ENCODE assay signal across 8 mouse cellular contexts in genomic region chr5:24303199-24303598, GRCm38 (mm10). TPM values are rescaled to one million over a fixed set of nuclear protein-coding genes. Genes with fewer than 3 reads are reported as not detected.
DNase-seq lines count a peak whose midpoint lies in the region; ATAC-seq lines count a peak whose summit lies in the region.

No protein-coding gene starts in this region.

- no peaks in the 10 kb centered on the region for H3K9me3 ChIP-seq in liver, embryonic 12.5 days (replicated peaks)
- H3K9me3 ChIP-seq in midbrain, embryonic 13.5 days, result no peaks in the 10 kb centered on the region

- no peak overlapping the region for H3K4me2 ChIP-seq in liver, embryonic 12.5 days
- H3K4me2 ChIP-seq in midbrain, embryonic 13.5 days (replicated peaks), result no peak overlapping the region

- H3K9ac ChIP-seq in liver, embryonic 12.5 days, result no peak overlapping the region
- no peak overlapping the region for H3K9ac ChIP-seq in midbrain, embryonic 13.5 days (replicated peaks)

- H3K36me3 ChIP-seq in liver, embryonic 12.5 days, result no peaks in the 10 kb centered on the region
- no peaks in the 10 kb centered on the region for H3K36me3 ChIP-seq in midbrain, embryonic 13.5 days

- ATAC-seq in liver, embryonic 12.5 days, result no peak
- ATAC-seq in granulocyte monocyte progenitor cell, adult 5-6 weeks (replicated peaks; ENCODE audit: poor library complexity, severe bottlenecking), result peak; percentile 87
- no peak for ATAC-seq in midbrain, embryonic 13.5 days

- no peak overlapping the region for H3K27ac ChIP-seq in liver, embryonic 12.5 days
- H3K27ac ChIP-seq in midbrain, embryonic 13.5 days, result no peak overlapping the region

- 26% methylated on average over 3 of the region's 3 CpGs for whole genome bisulfite sequencing in liver, embryonic 12.5 days (ENCODE audit: insufficient replicate concordance)
- 55% methylated on average over 3 of the region's 3 CpGs for WGBS in midbrain, embryonic 13.5 days

- DNase-seq in liver (peak; percentile 48), ZHBTc4 (ENCODE audit: low read depth, low spot score) (peak; percentile 12)
- peak; percentile 31 to 69 for DNase-seq in spleen, postnatal 4 days (ENCODE audit: low spot score in 2 of 2)
- DNase-seq in right cerebral cortex, postnatal 36 days (ENCODE audit: low spot score in 2 of 2), result no peak
- no peak for DNase-seq in testis, postnatal 10 days (ENCODE audit: low spot score)

- no peak overlapping the region for H3K4me3 ChIP-seq in liver, embryonic 12.5 days
- no peak overlapping the region for H3K4me3 ChIP-seq in midbrain, embryonic 13.5 days (replicated peaks)

- H3K4me1 ChIP-seq in liver, embryonic 12.5 days, result no peaks in the 10 kb centered on the region
- no peaks in the 10 kb centered on the region for H3K4me1 ChIP-seq in midbrain, embryonic 13.5 days (replicated peaks)

- no peaks in the 10 kb centered on the region; the same call in 1 of the 2 replicates for H3K27me3 ChIP-seq in liver, embryonic 12.5 days (replicated peaks)
- no peaks in the 10 kb centered on the region for H3K27me3 ChIP-seq in midbrain, embryonic 13.5 days

RNA-seq across cellular contexts. Expression of gene Kcnh2, which starts 48.2 kb away (rescaled TPM):
- 0.89 and 1.6 TPM in 2 replicates for polyA plus RNA-seq in liver, embryonic 12.5 days (2016; fragmentation: Nextera tagmentation; extraction: Ambion mirVana)
- not detected in 2 replicates for total RNA-seq in granulocyte monocyte progenitor cell, adult 5-6 weeks (2014; fragmentation: Nextera tagmentation)
- not detected in 2 replicates for total RNA-seq in granulocyte monocyte progenitor cell, adult 5-6 weeks (2017)
- 9.0 and 10.3 TPM in 2 replicates for polyA plus RNA-seq in midbrain, embryonic 13.5 days (2015; fragmentation: Nextera tagmentation; extraction: Ambion mirVana)

Comparison
In these comparisons a context has a peak if more than half of its experiments do, and no peak if none do; other contexts are left out.
1. DNase-seq: peak in liver (single experiment), ZHBTc4 (single experiment) and spleen, postnatal 4 days (2 of 2); none in right cerebral cortex, postnatal 36 days (0 of 2) and testis, postnatal 10 days (single experiment).